Mouse (Mus musculus) brain, embryonic 18.5 days (tissue): ENCODE data around the gene Zfp212.
"Not testable (repeated sequence)": the region's sequence is repeated elsewhere in the genome, so short reads cannot be mapped to it uniquely, and the experiment has no call there.

Source experiments
- DNase-seq: peaks from one replicate; pipeline ENCODE4 v3.0.0-alpha.2; 2012; ENCODE audit warnings: low read depth, low spot score

Zfp212 gene

GRCm38 (mm10) chr6:47942461-47942860 is 22.2 kb downstream of the Zfp212 start:
- no peak for DNase-seq

- no peak for DNase-seq
These were observed 22.9 kb downstream of the Zfp212 start for GRCm38 (mm10) chr6:47943021-47943691.

GRCm38 (mm10) chr6:47943721-47944120 is 23.4 kb downstream of the Zfp212 start:
- no peak for DNase-seq

GRCm38 (mm10) chr6:47947388-47947787 is 27.1 kb downstream of the Zfp212 start:
- no peak for DNase-seq

GRCm38 (mm10) chr6:47953191-47953726 is 33.0 kb downstream of the Zfp212 start, which contains the start of gene Zfp956:
TSS of gene Zfp956 (plus strand) at chr6:47953390.
- peak; percentile 84 for DNase-seq

- no peak for DNase-seq
These were observed 34.1 kb downstream of the Zfp212 start for GRCm38 (mm10) chr6:47954425-47954824.

GRCm38 (mm10) chr6:47957816-47958215 is 37.5 kb downstream of the Zfp212 start:
- DNase-seq: no peak

GRCm38 (mm10) chr6:47960685-47961421 is 40.6 kb downstream of the Zfp212 start:
- no peak for DNase-seq

- DNase-seq: no peak
These were observed 42.8 kb downstream of the Zfp212 start for GRCm38 (mm10) chr6:47963051-47963450.

GRCm38 (mm10) chr6:47968166-47968565 is 47.9 kb downstream of the Zfp212 start:
- DNase-seq: not testable (repeated sequence)

GRCm38 (mm10) chr6:47974599-47974998 is 54.3 kb downstream of the Zfp212 start:
- no peak for DNase-seq

- peak; percentile 18 for DNase-seq
These were observed 58.7 kb downstream of the Zfp212 start for GRCm38 (mm10) chr6:47978897-47979368.
